Mouse (Mus musculus) kidney, postnatal 0 days (tissue): ENCODE results near the gene Rpl3. TPM values are rescaled to one million over a fixed set of nuclear protein-coding genes. Genes with fewer than 3 reads are reported as not detected.
A peak's percentile ranks its signal among the peaks of the same experiment; 100 is the strongest.

Experiments
- ATAC-seq: fragments of 200-750 bp; cut with Nextera tagmentation; replicated peaks from 2 replicates; pipeline ENCODE4 v1.8.0; 2017; ENCODE audit warnings: low read depth, moderate number of reproducible peaks, moderate TSS enrichment, moderate library complexity; ENCODE audit not compliant: low FRiP score
- DNase-seq: peaks from one replicate; pipeline ENCODE4 v3.0.0-alpha.2; 2016; ENCODE audit warnings: low spot score
- H3K27ac ChIP-seq: fragments of 300-500 bp; sonication (generic); 2 replicates; pipeline ENCODE4 v1.5.1; 2014; ENCODE audit warnings: mild to moderate bottlenecking
- H3K27me3 ChIP-seq: fragments of 300-500 bp; sonication (generic); 2 replicates; pipeline ENCODE4 v1.6.1; 2014; ENCODE audit warnings: low read length, mixed read lengths; ENCODE audit not compliant: insufficient read depth
- H3K36me3 ChIP-seq: fragments of 300-500 bp; sonication (generic); 2 replicates; pipeline ENCODE4 v1.6.1; 2014; ENCODE audit warnings: low read length, mixed read lengths; ENCODE audit not compliant: insufficient read depth
- H3K4me1 ChIP-seq: fragments of 300-500 bp; sonication (generic); replicated peaks from 2 replicates; pipeline ENCODE4 v1.6.1; 2014; ENCODE audit warnings: antibody characterized with exemption, low read length, mixed read lengths; ENCODE audit not compliant: insufficient read depth
- H3K4me2 ChIP-seq: fragments of 300-500 bp; sonication (generic); 2 replicates; pipeline ENCODE4 v1.6.1; 2014; ENCODE audit warnings: mild to moderate bottlenecking, low read length, moderate library complexity, mixed read lengths
- H3K4me3 ChIP-seq: fragments of 300-500 bp; sonication (generic); replicated peaks from 2 replicates; pipeline ENCODE4 v1.5.1; 2014; ENCODE audit warnings: low read depth, low read length
- H3K9ac ChIP-seq: fragments of 300-500 bp; sonication (generic); 2 replicates; pipeline ENCODE4 v1.6.1; 2014; ENCODE audit warnings: low read depth, low read length
- H3K9me3 ChIP-seq: fragments of 300-500 bp; sonication (generic); replicated peaks from 2 replicates; pipeline ENCODE4 v1.6.1; 2016; ENCODE audit warnings: low read length, inconsistent platforms, mixed read lengths
- CTCF ChIP-seq: IDR thresholded peaks from 2 replicates; pipeline ENCODE4 v1.5.1; 2016; ENCODE audit warnings: antibody characterized with exemption, low read depth, mild to moderate bottlenecking, moderate library complexity
- WGBS: fragments of 180-500 bp; shearing (Covaris S2); extraction: QIAGEN DNeasy Blood & Tissue Kit; methylation state at CpG from one replicate; pipeline ENCODE4 v1.1.7; 2014; 5-methylcytosine and 5-hydroxymethylcytosine counted together
- polyA plus RNA-seq: library from polyadenylated mRNA; unstranded; fragments of >200 nt; fragmentation: Nextera tagmentation; extraction: Ambion mirVana; gene quantifications from 2 replicates; pipeline ENCODE4 v1.2.1, GENCODE M21; 2015

The Rpl3 gene
- polyA plus RNA-seq, 1 experiment from 2014 or later, result 975 TPM

- ATAC-seq, result no peak
- H3K9ac ChIP-seq, result no peak overlapping the region
- peaks cover 6% of the 10 kb centered on the region; the same call in 1 of the 2 replicates for H3K4me1 ChIP-seq
- H3K4me2 ChIP-seq, result no peak overlapping the region
- no peaks in the 10 kb centered on the region for H3K27me3 ChIP-seq
- no peaks in the 10 kb centered on the region for H3K36me3 ChIP-seq
- H3K4me3 ChIP-seq, result no peak overlapping the region
- H3K27ac ChIP-seq, result no peak overlapping the region
- TF ChIP-seq CTCF, result no peak
- WGBS, result 64% methylated on average over 5 of the region's 5 CpGs
- no peak for DNase-seq
- no peaks in the 10 kb centered on the region for H3K9me3 ChIP-seq
Measured at GRCm38 (mm10) chr15:80064965-80065364, 26.7 kb downstream of the Rpl3 start.

GRCm38 (mm10) chr15:80062821-80063220 is 28.8 kb downstream of the Rpl3 start:
- Histone ChIP-seq H3K4me3 (no peak overlapping the region), H3K36me3 (no peaks in the 10 kb centered on the region), H3K4me2 (no peak overlapping the region), H3K9ac (no peak overlapping the region), H3K4me1 (peaks cover 6% of the 10 kb centered on the region; the same call in 1 of the 2 replicates), H3K27me3 (no peaks in the 10 kb centered on the region), H3K9me3 (no peaks in the 10 kb centered on the region), H3K27ac (no peak overlapping the region)
- TF ChIP-seq CTCF, result no peak
- 23% methylated on average over 5 of the region's 5 CpGs for WGBS
- no peak for DNase-seq
- ATAC-seq, result no peak

GRCm38 (mm10) chr15:80062339-80062738 is 29.3 kb downstream of the Rpl3 start:
- WGBS, result 74% methylated on average over 8 of the region's 9 CpGs
- ATAC-seq, result no peak
- no peak for TF ChIP-seq CTCF

GRCm38 (mm10) chr15:80061071-80061550 is 30.6 kb downstream of the Rpl3 start:
- H3K9me3 ChIP-seq, result no peaks in the 10 kb centered on the region
- no peaks in the 10 kb centered on the region for H3K27me3 ChIP-seq
- ATAC-seq (no peak), DNase-seq (no peak)
- no peak overlapping the region; the same call in 1 of the 2 replicates for H3K27ac ChIP-seq
- 73% methylated on average over 4 of the region's 4 CpGs for WGBS
- no peaks in the 10 kb centered on the region for H3K36me3 ChIP-seq
- H3K4me1 ChIP-seq, result peaks cover 6% of the 10 kb centered on the region; the same call in 1 of the 2 replicates
- TF ChIP-seq CTCF, result no peak
- no peak overlapping the region for H3K4me2 ChIP-seq
- H3K9ac ChIP-seq, result no peak overlapping the region
- H3K4me3 ChIP-seq, result no peak overlapping the region

More at GRCm38 (mm10) chr15:80062339-80062738, 29.3 kb downstream of the Rpl3 start:
- Histone ChIP-seq H3K36me3 (no peaks in the 10 kb centered on the region), H3K27ac (no peak overlapping the region), H3K9ac (no peak overlapping the region), H3K4me3 (no peak overlapping the region), H3K27me3 (no peaks in the 10 kb centered on the region), H3K4me1 (peaks cover 6% of the 10 kb centered on the region; the same call in 1 of the 2 replicates), H3K4me2 (no peak overlapping the region), H3K9me3 (no peaks in the 10 kb centered on the region)
- no peak for DNase-seq

GRCm38 (mm10) chr15:80060356-80061070 is 31.2 kb downstream of the Rpl3 start:
- Histone ChIP-seq H3K4me1 (peaks cover 6% of the 10 kb centered on the region; the same call in 1 of the 2 replicates), H3K27me3 (no peaks in the 10 kb centered on the region), H3K4me3 (no peak overlapping the region), H3K9ac (no peak overlapping the region), H3K4me2 (no peak overlapping the region), H3K36me3 (no peaks in the 10 kb centered on the region), H3K9me3 (no peaks in the 10 kb centered on the region), H3K27ac (no peak overlapping the region)
- WGBS, result 90% methylated on average over 8 of the region's 8 CpGs
- TF ChIP-seq CTCF, result no peak
- DNase-seq (no peak), ATAC-seq (no peak)

- Histone ChIP-seq H3K9me3 (no peaks in the 10 kb centered on the region), H3K9ac (no peak overlapping the region), H3K36me3 (no peaks in the 10 kb centered on the region), H3K4me1 (peaks cover 6% of the 10 kb centered on the region; the same call in 1 of the 2 replicates), H3K27me3 (no peaks in the 10 kb centered on the region), H3K27ac (peak overlapping the region; percentile 82), H3K4me3 (no peak overlapping the region), H3K4me2 (0 out of 2 replicates have a peak overlapping the region, but pooled peaks have one; percentile 16)
- ATAC-seq (peak; percentile 50; the same call in 1 of the 2 replicates), DNase-seq (no peak)
- WGBS, result 35% methylated on average over 7 of the region's 7 CpGs
- no peak for TF ChIP-seq CTCF
Measured at GRCm38 (mm10) chr15:80059606-80060005, 32.1 kb downstream of the Rpl3 start.
